Mouse (Mus musculus): ENCODE results near the gene Plxnb3.
A peak's percentile ranks its signal among the peaks of the same experiment; 100 is the strongest.

The Plxnb3 gene

DNA sequence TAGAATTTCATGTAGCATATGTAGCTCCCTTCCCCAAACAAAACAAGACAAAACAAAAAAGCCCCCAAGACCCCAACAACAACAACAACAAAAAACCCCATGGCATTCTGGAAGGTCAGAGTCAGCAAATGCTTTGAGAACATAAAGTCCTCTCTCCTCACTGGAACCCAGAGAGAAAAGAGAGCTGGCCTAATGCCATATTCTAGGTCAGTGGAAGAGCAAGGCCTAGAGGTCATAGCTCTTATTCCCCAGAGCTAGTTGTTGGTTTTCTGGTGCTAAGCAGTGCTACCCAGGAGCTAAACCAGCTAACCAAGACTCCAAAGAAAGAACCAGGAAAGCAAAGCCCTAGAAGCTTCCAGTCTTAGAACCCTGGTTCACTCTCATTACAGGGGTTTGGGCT lies 28.8 kb downstream of the Plxnb3 start:
- no peak for DNase-seq (ENCODE audit: low read depth)

DNA sequence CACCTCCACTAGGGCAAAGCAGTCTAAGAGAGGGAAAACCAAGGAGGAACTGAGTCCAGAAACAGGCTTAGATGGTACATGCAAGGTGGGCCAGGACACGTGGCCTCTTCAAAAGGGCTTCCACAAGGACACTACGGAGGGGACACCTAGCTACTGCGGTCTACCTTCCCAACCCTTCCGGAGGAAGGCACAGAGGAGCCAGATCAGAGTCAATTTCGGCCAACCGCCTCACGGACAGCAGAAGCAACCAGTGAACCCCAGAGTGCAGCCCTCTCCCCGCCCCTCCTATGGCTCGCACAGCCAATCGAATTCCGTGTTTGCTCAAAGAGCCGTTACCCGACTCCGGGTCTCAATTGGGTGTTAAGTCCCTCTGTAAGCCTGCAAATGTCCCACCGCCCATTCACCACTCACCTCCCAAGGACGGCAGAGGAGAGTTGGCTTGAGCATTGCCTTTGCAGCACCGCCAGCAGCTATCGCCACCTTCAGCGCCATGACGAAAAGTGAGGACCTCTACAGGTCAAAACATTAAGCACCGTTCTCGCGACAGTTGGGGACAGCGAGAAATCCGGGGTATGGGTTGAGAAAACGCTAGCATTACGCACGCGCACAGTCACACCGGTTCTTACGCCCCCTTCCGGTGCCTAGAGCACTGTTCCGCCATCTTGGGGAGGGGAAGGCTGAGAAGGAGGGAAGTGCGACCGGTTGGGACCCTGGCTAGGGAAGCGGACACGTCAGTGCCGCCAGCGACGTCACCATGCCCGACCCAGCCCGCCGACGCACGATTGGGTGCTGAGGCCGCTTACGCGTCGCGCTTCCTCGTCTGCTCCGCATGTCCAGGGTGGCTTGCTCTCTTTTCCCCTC lies 29.7 kb downstream of the Plxnb3 start, which contains the start of the genes Idh3g and Ssr4:
Gene Idh3g, minus strand, starts transcription at position 534 of the 861 bp plus-strand sequence.
Gene Ssr4, plus strand, starts transcription at position 665 of the 861 bp plus-strand sequence.
- peak; percentile 91 for DNase-seq (ENCODE audit: low read depth)

DNA sequence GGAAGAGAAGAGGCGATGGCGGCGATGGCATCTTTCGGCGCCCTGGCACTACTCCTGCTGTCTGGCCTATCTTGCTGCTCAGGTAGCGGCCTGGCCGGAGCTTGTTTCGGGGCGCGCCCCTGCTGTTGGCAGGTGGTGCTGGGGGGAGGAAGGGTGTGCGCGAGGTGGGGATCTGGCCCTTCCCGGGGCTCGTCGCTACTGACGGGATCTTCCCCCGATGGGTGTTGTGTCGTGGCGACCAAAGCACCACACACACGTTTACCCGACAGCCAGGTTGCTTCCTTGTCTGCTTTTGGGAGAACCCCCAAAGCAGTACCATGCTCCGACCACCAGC lies 30.3 kb downstream of the Plxnb3 start:
- DNase-seq (ENCODE audit: low read depth), result no peak

DNA sequence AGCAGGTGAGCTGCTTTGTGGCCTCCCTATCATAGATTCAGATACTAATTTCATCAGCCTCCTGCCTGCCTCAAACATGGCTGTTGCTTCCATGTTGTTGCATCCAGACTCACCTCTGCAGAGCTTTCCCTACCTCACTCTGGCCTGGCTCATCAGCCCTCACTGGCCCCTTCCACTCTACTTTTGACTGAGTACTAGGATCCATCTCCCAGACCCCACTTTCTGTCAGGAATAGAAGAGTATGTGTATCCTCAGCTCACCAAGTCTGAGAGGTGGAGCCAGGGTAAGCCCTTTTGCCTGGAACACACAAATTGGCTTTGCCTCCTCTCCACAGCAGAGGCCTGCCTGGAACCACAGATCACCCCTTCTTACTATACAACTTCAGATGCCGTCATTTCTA lies 31.6 kb downstream of the Plxnb3 start:
- no peak for DNase-seq (ENCODE audit: low read depth)

DNA sequence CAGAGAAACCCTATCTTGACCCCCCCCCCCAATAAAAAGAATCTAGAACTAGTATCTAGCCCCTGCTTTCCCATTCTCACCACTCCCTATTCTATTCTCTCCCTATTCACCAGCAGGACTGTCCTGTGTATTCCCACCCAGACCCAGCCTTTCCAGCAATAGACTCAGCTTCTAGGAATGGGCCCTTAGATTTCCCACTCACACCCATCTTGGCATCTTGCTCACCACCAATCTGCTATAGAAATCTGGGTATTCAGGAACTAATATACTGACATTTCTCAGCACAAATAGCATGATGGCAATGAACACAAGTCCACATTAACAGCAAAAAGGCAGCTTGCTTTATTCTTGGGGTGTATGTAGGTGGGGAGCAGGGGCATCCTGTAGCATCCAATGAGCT lies 36.1 kb downstream of the Plxnb3 start:
- no peak for DNase-seq (ENCODE audit: low read depth)

DNA sequence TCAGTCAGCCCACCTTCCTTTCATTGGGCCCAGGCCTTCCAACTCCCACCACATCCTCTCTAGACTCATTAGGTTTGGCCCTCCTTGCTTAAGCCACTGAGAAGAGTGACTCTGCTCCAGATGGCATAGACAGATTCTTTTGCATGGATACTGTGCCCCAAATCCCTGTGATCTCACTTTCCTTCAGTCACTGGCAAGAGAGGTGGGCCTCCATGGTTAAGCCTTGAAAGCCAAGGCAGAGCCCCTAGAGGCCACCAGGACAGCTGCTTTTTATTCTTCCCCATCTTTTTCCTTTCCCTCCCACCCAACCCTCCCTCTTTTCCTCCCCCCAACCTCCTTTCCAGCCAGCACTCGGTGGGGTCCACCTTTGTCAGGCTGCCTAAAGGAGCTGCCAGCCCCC lies 36.6 kb downstream of the Plxnb3 start:
- no peak for DNase-seq (ENCODE audit: low read depth)

DNA sequence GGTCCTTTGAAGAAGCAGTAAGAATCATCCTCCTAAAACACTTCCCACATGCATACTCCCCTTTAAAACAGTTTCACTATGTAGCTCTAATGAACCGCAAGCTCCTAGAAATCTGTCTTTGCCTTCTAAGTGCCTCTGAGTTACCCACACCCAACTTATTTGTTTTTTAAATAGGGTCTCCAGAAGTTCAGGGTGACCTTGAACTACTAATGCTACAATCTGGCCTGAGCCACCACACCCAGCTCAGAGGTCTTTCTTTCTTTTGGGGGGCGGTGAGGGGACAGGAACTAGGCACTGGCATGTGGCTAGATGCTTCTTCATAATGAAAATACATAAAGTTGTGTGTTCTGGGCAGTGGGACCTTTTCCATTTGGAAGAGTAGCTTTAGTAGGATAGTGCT lies 40.6 kb downstream of the Plxnb3 start:
- no peak for DNase-seq (ENCODE audit: low read depth)

DNA sequence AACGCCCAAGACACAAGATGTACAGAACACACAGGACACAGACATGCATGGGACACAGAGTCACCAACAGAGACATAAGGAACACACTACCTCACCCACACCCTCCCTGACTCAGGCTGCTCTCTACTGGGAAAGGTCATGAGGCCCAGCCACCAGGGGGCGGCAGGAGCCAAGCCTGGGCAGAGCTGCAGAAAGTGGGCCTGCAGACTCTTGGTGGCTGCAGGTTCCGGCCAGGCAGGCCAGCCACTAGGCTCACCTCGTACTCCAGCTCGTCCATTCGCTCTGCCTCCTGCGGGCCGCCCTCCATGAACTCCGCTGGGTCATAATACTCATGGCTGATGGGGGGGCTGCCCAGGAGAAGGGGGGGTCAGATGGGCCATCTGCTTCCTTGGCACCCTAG lies 41.6 kb downstream of the Plxnb3 start:
- DNase-seq (ENCODE audit: low read depth), result peak; percentile 44

DNA sequence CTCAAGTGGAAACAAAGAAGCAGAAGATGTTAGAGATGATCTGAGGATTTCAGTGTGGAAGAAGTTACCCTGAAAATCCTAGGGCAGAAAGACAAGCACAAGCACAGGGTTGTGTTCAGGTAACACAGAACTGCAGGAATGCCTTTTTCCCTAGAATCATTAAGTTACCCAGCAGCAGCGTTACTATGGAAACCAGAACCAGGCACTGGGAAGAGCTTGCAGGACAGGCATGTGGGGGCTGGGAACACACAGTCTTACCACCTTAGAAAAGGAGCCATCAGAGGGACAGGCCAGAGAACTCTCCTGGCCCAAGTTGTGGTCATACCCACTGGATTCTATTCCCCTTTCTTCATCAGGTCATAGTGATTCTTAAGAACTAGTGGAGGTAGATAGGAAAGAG lies 48.9 kb downstream of the Plxnb3 start:
- no peak for DNase-seq (ENCODE audit: low read depth)

DNA sequence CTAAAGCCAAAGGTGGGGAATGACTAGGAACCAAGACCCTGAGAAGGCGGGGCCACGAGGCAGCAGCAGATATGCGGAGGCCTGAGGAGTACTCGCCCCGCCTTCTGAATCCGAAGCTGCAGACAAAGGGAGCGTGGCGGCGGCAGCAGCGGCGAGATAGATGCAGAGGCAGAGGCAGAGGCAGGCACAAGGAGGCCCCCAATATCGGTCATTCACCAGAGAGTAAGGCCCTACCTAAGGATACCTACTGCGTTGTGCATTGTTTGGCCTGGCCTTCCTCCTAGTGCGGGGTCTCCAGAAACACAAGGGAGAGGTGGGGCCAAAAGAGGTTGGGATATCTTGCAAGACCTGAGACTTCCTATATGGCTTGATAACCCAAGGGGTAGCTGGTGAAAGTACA lies 58.2 kb downstream of the Plxnb3 start:
- DNase-seq (ENCODE audit: low read depth), result no peak

DNA sequence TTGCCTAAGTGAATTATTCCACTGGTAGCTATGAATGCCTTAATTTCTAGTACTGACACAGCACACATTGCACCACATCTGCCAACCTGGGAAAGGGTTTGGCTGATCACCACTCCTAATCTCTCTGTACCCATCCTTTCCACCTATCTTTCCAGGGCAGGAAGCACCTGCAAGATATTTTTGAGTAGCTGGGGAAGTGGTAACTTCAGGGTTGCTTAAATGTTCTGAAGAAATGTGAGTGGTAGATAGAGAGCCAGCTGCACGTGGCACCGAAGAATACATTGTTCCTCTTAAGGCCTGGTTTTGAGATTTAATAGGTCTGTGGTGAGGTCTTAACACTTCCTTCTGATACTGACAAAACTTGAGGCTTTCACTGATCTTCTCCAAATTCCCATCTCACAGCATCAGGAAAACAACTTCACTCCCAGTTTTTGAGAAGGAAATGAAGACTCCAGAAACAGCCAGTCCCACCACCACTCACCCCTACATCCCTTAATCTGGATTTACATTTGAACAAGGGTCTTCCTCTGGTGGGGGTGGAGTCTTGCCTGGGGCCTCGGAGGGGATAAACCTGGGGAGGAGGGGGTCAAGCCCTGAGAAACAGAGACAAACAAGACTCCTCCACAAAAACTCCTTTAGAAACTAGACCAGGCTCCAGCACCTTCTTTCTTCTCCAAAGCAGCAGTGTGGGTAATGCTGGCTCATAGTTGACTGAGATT lies 59.9 kb downstream of the Plxnb3 start:
- no peak for DNase-seq (ENCODE audit: low read depth)
